Mouse (Mus musculus): ENCODE results near the gene Atad1.

DNA sequence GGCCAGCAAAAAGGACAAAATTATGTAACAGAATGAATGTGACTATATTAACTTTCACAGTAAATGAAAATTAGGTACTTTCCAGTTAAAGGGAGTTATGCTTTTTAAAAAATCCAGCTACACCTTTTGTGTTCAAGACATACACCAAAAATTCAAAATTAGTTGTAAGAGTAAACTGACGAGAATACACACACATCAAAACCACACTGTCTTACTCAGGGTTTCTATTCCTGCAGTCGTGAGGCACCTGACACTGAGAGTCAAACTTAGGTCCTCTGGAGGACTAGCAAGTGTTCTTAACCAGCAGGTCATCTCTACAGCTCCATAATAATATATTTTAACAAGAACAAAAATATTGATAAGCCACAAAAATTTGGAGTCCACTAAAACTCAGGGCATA lies 42.9 kb downstream of the Atad1 start:
- no peak for TF ChIP-seq EP300 (IDR thresholded peaks at IDR 0.05)
- TF ChIP-seq CTCF (IDR thresholded peaks at IDR 0.05): no peak

Measured in lung, postnatal 0 days (tissue).